Mouse (Mus musculus) G1E (cell line): Measurements from ENCODE around the gene Acsbg1.

Source experiments
- CTCF ChIP-seq: IDR thresholded peaks from 2 replicates; pipeline ENCODE4 v1.5.1; 2012; ENCODE audit warnings: low read depth, low read length, inconsistent platforms, mixed read lengths
- GATA1 ChIP-seq: IDR thresholded peaks from 2 replicates; pipeline ENCODE4 v1.6.1; 2012; ENCODE audit warnings: borderline replicate concordance, low read length, inconsistent platforms, mixed read lengths
- GATA2 ChIP-seq: IDR thresholded peaks from 2 replicates; pipeline ENCODE4 v1.6.1; 2012; ENCODE audit warnings: low read depth, low read length, inconsistent platforms, borderline replicate concordance
- POLR2AphosphoS5 ChIP-seq: IDR thresholded peaks from 2 replicates; pipeline ENCODE4 v1.6.1; 2012; ENCODE audit warnings: low read depth, low read length, inconsistent platforms; ENCODE audit not compliant: insufficient replicate concordance
- TAL1 ChIP-seq: conservative IDR thresholded peaks from 2 replicates; pipeline ENCODE4 v1.6.1; 2012; ENCODE audit warnings: low read depth, low read length, inconsistent platforms, mixed read lengths

- TF ChIP-seq CTCF (no peak), GATA2 (no peak), GATA1 (no peak), TAL1 (no peak), POLR2AphosphoS5 (no peak)
Measured at GRCm38 (mm10) chr9:54643179-54643578, 18.5 kb downstream of the Acsbg1 start.
